Mouse (Mus musculus): ENCODE measurements at regions not wholly inside any gene's neighbourhood (a gene's known extent, or its start where the extent isn't known, plus 50 kb on each side); places are given as distances from the start of the nearest gene placed in this dataset.

- no peak overlapping the region for H3K9ac ChIP-seq (replicated peaks; ENCODE audit: low read depth, low read length)
- no peaks in the 10 kb centered on the region for H3K4me1 ChIP-seq (ENCODE audit: control insufficient read depth, insufficient read depth)
- H3K9me3 ChIP-seq (replicated peaks; ENCODE audit: control insufficient read depth, low read length) = 0 out of 2 replicates have a peak, but pooled peaks cover 4% of the 10 kb centered on the region
- no peak overlapping the region for H3K27ac ChIP-seq (ENCODE audit: low read depth)
- DNase-seq (ENCODE audit: low spot score) (no peak), ATAC-seq (ENCODE audit: insufficient read depth, low read depth) (no peak)
- H3K4me2 ChIP-seq (ENCODE audit: low read depth, low read length) = no peak overlapping the region
- no peaks in the 10 kb centered on the region for H3K27me3 ChIP-seq (ENCODE audit: control insufficient read depth, insufficient read depth, low read length)
- H3K36me3 ChIP-seq (replicated peaks; ENCODE audit: control insufficient read depth, insufficient read depth, low read length) = no peaks in the 10 kb centered on the region
- H3K4me3 ChIP-seq (ENCODE audit: low read depth, low read length) = no peak overlapping the region
- 70% methylated on average over 8 of the region's 8 CpGs for WGBS
- TF ChIP-seq EP300 (IDR thresholded peaks at IDR 0.05; ENCODE audit: low read depth) (no peak), CTCF (IDR thresholded peaks at IDR 0.05; ENCODE audit: low read depth) (no peak)
Observed at GRCm38 (mm10) chr4:127819501-127819900, 151.2 kb downstream of the CK137956 start.

DNA sequence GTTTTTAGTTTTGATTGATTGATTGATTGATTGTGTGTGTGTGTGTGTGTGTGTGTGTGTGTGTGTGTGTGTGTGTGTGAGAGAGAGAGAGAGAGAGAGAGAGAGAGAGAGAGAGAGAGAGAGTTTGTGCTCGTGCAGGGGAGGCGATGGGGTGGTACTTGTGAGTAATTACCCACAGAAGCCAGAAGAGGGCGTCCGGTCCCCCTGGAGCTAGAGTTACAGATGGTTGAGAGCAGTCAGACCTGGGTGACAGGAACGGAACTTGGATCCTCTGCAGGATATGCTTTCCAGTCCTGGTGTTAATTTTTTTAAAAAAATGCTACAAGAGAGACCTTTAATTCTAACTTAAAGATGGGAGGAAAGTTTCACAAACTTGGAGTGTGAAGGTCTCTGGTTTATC is 151.7 kb downstream of the CK137956 start:
- no peak overlapping the region for H3K9ac ChIP-seq (replicated peaks; ENCODE audit: low read depth, low read length)
- no peak overlapping the region for H3K4me2 ChIP-seq (ENCODE audit: low read depth, low read length)
- H3K4me1 ChIP-seq (ENCODE audit: control insufficient read depth, insufficient read depth) = no peaks in the 10 kb centered on the region
- ATAC-seq (ENCODE audit: insufficient read depth, low read depth) = no peak
- WGBS = 69% methylated on average over 5 of the region's 5 CpGs
- H3K4me3 ChIP-seq (ENCODE audit: low read depth, low read length) = no peak overlapping the region
- no peaks in the 10 kb centered on the region for H3K36me3 ChIP-seq (replicated peaks; ENCODE audit: control insufficient read depth, insufficient read depth, low read length)
- TF ChIP-seq CTCF (IDR thresholded peaks at IDR 0.05; ENCODE audit: low read depth) (no peak), EP300 (IDR thresholded peaks at IDR 0.05; ENCODE audit: low read depth) (no peak)
- H3K27ac ChIP-seq (ENCODE audit: low read depth) = no peak overlapping the region
- no peaks in the 10 kb centered on the region for H3K27me3 ChIP-seq (ENCODE audit: control insufficient read depth, insufficient read depth, low read length)
- H3K9me3 ChIP-seq (replicated peaks; ENCODE audit: control insufficient read depth, low read length) = 0 out of 2 replicates have a peak, but pooled peaks cover 7% of the 10 kb centered on the region
- DNase-seq (ENCODE audit: low spot score) = no peak

DNA sequence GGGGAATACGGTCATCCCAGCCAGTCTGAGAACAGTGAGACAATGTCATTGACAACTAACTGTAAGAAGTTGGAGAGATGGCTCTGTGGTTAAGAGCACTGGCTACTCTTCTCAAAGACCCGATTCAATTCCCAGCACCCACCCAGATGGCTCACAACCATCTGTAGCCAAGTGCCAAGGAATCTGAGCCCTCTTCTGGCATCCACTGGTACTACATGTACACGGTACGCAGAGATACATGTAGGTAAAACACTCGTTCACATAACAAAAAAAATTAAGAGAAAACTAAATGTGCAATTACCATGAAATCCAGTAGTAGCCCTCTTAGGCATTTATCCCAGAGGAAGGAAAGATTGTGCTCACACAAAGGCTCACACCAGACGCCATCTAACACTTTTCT is 156.1 kb downstream of the CK137956 start:
- H3K4me2 ChIP-seq (ENCODE audit: low read depth, low read length) = no peak overlapping the region
- H3K9me3 ChIP-seq (replicated peaks; ENCODE audit: control insufficient read depth, low read length) = peaks cover 13% of the 10 kb centered on the region; the same call in 1 of the 2 replicates
- ATAC-seq (ENCODE audit: insufficient read depth, low read depth) (no peak), DNase-seq (ENCODE audit: low spot score) (no peak)
- H3K4me3 ChIP-seq (ENCODE audit: low read depth, low read length) = no peak overlapping the region
- WGBS = 85% methylated on average over 6 of the region's 6 CpGs
- no peaks in the 10 kb centered on the region for H3K4me1 ChIP-seq (ENCODE audit: control insufficient read depth, insufficient read depth)
- no peak for TF ChIP-seq EP300 (IDR thresholded peaks at IDR 0.05; ENCODE audit: low read depth)
- no peak for TF ChIP-seq CTCF (IDR thresholded peaks at IDR 0.05; ENCODE audit: low read depth)
- H3K9ac ChIP-seq (replicated peaks; ENCODE audit: low read depth, low read length) = no peak overlapping the region
- H3K36me3 ChIP-seq (replicated peaks; ENCODE audit: control insufficient read depth, insufficient read depth, low read length) = no peaks in the 10 kb centered on the region
- H3K27ac ChIP-seq (ENCODE audit: low read depth) = no peak overlapping the region
- no peaks in the 10 kb centered on the region for H3K27me3 ChIP-seq (ENCODE audit: control insufficient read depth, insufficient read depth, low read length)

GRCm38 (mm10) chr4:127812047-127812545 is 158.7 kb downstream of the CK137956 start:
- no peak for DNase-seq (ENCODE audit: low spot score)
- H3K4me2 ChIP-seq (ENCODE audit: low read depth, low read length) = no peak overlapping the region
- 58% methylated on average over 3 of the region's 3 CpGs for WGBS
- H3K9ac ChIP-seq (replicated peaks; ENCODE audit: low read depth, low read length) = no peak overlapping the region
- H3K4me3 ChIP-seq (ENCODE audit: low read depth, low read length) = no peak overlapping the region
- H3K36me3 ChIP-seq (replicated peaks; ENCODE audit: control insufficient read depth, insufficient read depth, low read length) = no peaks in the 10 kb centered on the region
- no peaks in the 10 kb centered on the region for H3K4me1 ChIP-seq (ENCODE audit: control insufficient read depth, insufficient read depth)
- H3K27ac ChIP-seq (ENCODE audit: low read depth) = no peak overlapping the region
- H3K27me3 ChIP-seq (ENCODE audit: control insufficient read depth, insufficient read depth, low read length) = no peaks in the 10 kb centered on the region
- ATAC-seq (ENCODE audit: insufficient read depth, low read depth) = no peak
- no peak for TF ChIP-seq EP300 (IDR thresholded peaks at IDR 0.05; ENCODE audit: low read depth)
- TF ChIP-seq CTCF (IDR thresholded peaks at IDR 0.05; ENCODE audit: low read depth) = no peak
- H3K9me3 ChIP-seq (replicated peaks; ENCODE audit: control insufficient read depth, low read length) = peaks cover 13% of the 10 kb centered on the region; the same call in 1 of the 2 replicates

DNA sequence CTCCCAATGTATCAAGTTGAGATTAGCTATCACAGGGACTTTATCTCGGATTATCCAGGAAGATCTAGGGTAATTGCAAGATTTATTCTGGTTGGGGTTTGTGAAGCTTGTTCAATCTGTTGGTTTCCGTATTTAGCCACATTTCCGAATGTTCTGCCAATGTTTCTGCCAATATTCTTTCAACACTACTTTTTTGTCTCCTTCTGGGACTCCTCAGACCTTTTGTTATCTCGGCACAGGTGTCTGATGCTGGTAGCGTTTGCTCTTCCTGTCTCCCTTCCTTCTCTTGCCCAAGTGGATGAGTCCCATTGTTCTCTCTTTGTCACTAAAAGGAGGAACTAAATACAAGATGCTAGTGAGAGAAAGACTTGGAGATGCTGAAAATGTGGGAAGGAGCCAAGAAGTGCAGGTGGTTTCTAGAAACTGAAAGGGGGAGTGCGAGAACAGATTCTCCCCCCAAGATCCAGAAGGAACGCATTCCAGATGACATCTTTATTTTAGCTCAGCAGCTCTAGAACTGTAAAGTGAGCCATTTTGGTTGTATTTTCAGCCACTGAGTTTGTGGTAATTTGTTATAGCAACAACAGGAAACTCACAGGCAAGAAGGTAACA is 159.7 kb downstream of the CK137956 start:
- no peak overlapping the region for H3K4me3 ChIP-seq (ENCODE audit: low read depth, low read length)
- no peaks in the 10 kb centered on the region for H3K4me1 ChIP-seq (ENCODE audit: control insufficient read depth, insufficient read depth)
- H3K9ac ChIP-seq (replicated peaks; ENCODE audit: low read depth, low read length) = no peak overlapping the region
- no peak overlapping the region for H3K4me2 ChIP-seq (ENCODE audit: low read depth, low read length)
- ATAC-seq (ENCODE audit: insufficient read depth, low read depth) = no peak
- 72% methylated on average over 7 of the region's 7 CpGs for WGBS
- TF ChIP-seq EP300 (IDR thresholded peaks at IDR 0.05; ENCODE audit: low read depth) (no peak), CTCF (IDR thresholded peaks at IDR 0.05; ENCODE audit: low read depth) (no peak)
- peaks cover 13% of the 10 kb centered on the region; the same call in 1 of the 2 replicates for H3K9me3 ChIP-seq (replicated peaks; ENCODE audit: control insufficient read depth, low read length)
- H3K27ac ChIP-seq (ENCODE audit: low read depth) = no peak overlapping the region
- no peaks in the 10 kb centered on the region for H3K36me3 ChIP-seq (replicated peaks; ENCODE audit: control insufficient read depth, insufficient read depth, low read length)
- H3K27me3 ChIP-seq (ENCODE audit: control insufficient read depth, insufficient read depth, low read length) = no peaks in the 10 kb centered on the region
- DNase-seq (ENCODE audit: low spot score) = no peak

- H3K36me3 ChIP-seq (replicated peaks; ENCODE audit: control insufficient read depth, insufficient read depth, low read length) = no peaks in the 10 kb centered on the region
- H3K9ac ChIP-seq (replicated peaks; ENCODE audit: low read depth, low read length) = no peak overlapping the region
- TF ChIP-seq EP300 (IDR thresholded peaks at IDR 0.05; ENCODE audit: low read depth) = no peak
- no peak for TF ChIP-seq CTCF (IDR thresholded peaks at IDR 0.05; ENCODE audit: low read depth)
- peaks cover 6% of the 10 kb centered on the region; the same call in 1 of the 2 replicates for H3K9me3 ChIP-seq (replicated peaks; ENCODE audit: control insufficient read depth, low read length)
- H3K4me1 ChIP-seq (ENCODE audit: control insufficient read depth, insufficient read depth) = no peaks in the 10 kb centered on the region
- no peak overlapping the region for H3K27ac ChIP-seq (ENCODE audit: low read depth)
- no peaks in the 10 kb centered on the region for H3K27me3 ChIP-seq (ENCODE audit: control insufficient read depth, insufficient read depth, low read length)
- no peak overlapping the region for H3K4me3 ChIP-seq (ENCODE audit: low read depth, low read length)
- no peak overlapping the region for H3K4me2 ChIP-seq (ENCODE audit: low read depth, low read length)
- WGBS = 57% methylated on average over 6 of the region's 6 CpGs
- no peak for DNase-seq (ENCODE audit: low spot score)
- ATAC-seq (ENCODE audit: insufficient read depth, low read depth) = no peak
Observed at GRCm38 (mm10) chr4:127809006-127809405, 161.7 kb downstream of the CK137956 start.
